Mouse (Mus musculus) stomach, postnatal 0 days (tissue): ENCODE data around the gene Ppp2r3a. TPM values are rescaled to one million over a fixed set of nuclear protein-coding genes. Genes with fewer than 3 reads are reported as not detected.

Experiments used
- ATAC-seq: fragments of 200-750 bp; cut with Nextera tagmentation; 2 replicates; pipeline ENCODE4 v1.8.0; 2017; ENCODE audit not compliant: low FRiP score, low TSS enrichment
- DNase-seq: peaks from one replicate; pipeline ENCODE4 v3.0.0-alpha.2; 2016; ENCODE audit warnings: low spot score
- H3K27ac ChIP-seq: fragments of 300-500 bp; sonication (generic); replicated peaks from 2 replicates; pipeline ENCODE4 v1.5.1; 2014; ENCODE audit warnings: mild to moderate bottlenecking, control low read depth
- H3K27me3 ChIP-seq: fragments of 300-500 bp; sonication (generic); 2 replicates; pipeline ENCODE4 v1.6.1; 2014; ENCODE audit warnings: low read length; ENCODE audit not compliant: control insufficient read depth, insufficient read depth
- H3K36me3 ChIP-seq: fragments of 300-500 bp; sonication (generic); 2 replicates; pipeline ENCODE4 v1.6.1; 2014; ENCODE audit warnings: low read length, mixed read lengths; ENCODE audit not compliant: control insufficient read depth, insufficient read depth
- H3K4me1 ChIP-seq: fragments of 300-500 bp; sonication (generic); replicated peaks from 2 replicates; pipeline ENCODE4 v1.6.1; 2014; ENCODE audit warnings: antibody characterized with exemption; ENCODE audit not compliant: control insufficient read depth, insufficient read depth
- H3K4me2 ChIP-seq: fragments of 300-500 bp; sonication (generic); replicated peaks from 2 replicates; pipeline ENCODE4 v1.6.1; 2014; ENCODE audit warnings: low read depth, mild to moderate bottlenecking, control low read depth, moderate library complexity
- H3K4me3 ChIP-seq: fragments of 300-500 bp; sonication (generic); 2 replicates; pipeline ENCODE4 v1.5.1; 2014; ENCODE audit warnings: low read depth, low read length, control low read depth
- H3K9ac ChIP-seq: fragments of 300-500 bp; sonication (generic); 2 replicates; pipeline ENCODE4 v1.6.1; 2014; ENCODE audit warnings: mild to moderate bottlenecking, low read length, control low read depth, mixed read lengths
- H3K9me3 ChIP-seq: fragments of 300-500 bp; sonication (generic); 2 replicates; pipeline ENCODE4 v1.6.1; 2016; ENCODE audit warnings: low read length; ENCODE audit not compliant: control insufficient read depth
- CTCF ChIP-seq: IDR thresholded peaks from 2 replicates; pipeline ENCODE4 v1.5.1; 2016; ENCODE audit warnings: antibody characterized with exemption, low read depth, mild to moderate bottlenecking, moderate library complexity
- EP300 ChIP-seq: optimal IDR thresholded peaks from 2 replicates; pipeline ENCODE3; 2016; ENCODE audit warnings: antibody characterized with exemption
- WGBS: fragments of 180-500 bp; shearing (Covaris S2); extraction: QIAGEN DNeasy Blood & Tissue Kit; methylation state at CpG from one replicate; pipeline ENCODE4 v1.1.7; 2014; 5-methylcytosine and 5-hydroxymethylcytosine counted together
- polyA plus RNA-seq: library from polyadenylated mRNA; unstranded; fragments of >200 nt; fragmentation: Nextera tagmentation; extraction: Ambion mirVana; gene quantifications from 2 replicates; pipeline ENCODE4 v1.2.1, GENCODE M21; 2015

Gene Ppp2r3a
- polyA plus RNA-seq, 1 experiment from 2014 or later: 6.8 TPM

DNA sequence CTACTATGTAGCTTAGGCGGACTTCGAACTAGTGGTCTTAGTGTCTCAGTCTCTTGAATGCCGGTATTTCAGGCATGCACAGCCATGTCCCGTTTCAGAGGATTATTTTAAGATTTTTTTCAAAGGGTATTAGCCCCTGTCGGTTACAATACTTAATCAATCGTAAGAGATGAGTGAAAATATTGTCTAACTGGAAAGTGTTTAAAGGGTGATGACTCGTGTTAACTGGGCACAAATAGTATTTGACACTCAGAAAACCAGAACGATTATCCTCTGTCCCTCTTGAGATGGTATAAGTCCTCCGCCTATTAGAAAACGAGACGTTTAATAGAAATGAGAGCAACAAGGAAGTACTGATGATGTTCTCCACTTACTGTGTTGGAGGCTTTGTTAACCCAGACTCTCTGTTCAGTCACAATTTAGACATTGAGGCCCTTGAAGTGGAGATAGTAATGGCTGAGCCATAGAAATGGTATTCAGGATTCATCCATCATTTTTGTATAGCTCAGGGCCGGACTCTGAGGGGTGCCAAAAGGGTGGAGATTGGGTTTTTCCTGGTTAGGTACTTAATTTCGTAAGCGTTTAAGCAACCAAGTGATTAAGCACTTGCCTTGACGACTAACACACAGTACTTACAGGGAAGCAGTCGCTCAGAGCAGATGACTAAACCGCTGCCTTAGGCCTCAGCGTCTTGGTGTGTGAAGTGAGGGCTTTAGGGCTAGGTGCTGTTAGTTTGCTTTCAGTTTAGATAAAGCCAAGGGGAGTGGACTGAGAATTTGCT is 175.3 kb downstream of the Ppp2r3a start:
- under 1% methylated on average over 18 of the region's 18 CpGs for WGBS
- Histone ChIP-seq H3K36me3 (no peaks in the 10 kb centered on the region), H3K27ac (peak overlapping the region; percentile 45), H3K27me3 (no peaks in the 10 kb centered on the region), H3K9me3 (no peaks in the 10 kb centered on the region), H3K4me3 (peak overlapping the region; percentile 98), H3K4me1 (0 out of 2 replicates have a peak, but pooled peaks cover 5% of the 10 kb centered on the region), H3K9ac (peak overlapping the region; percentile 99), H3K4me2 (peak overlapping the region; percentile 70)
- TF ChIP-seq EP300 (no peak), CTCF (no peak)
- ATAC-seq (no peak), DNase-seq (peak; percentile 35)

DNA sequence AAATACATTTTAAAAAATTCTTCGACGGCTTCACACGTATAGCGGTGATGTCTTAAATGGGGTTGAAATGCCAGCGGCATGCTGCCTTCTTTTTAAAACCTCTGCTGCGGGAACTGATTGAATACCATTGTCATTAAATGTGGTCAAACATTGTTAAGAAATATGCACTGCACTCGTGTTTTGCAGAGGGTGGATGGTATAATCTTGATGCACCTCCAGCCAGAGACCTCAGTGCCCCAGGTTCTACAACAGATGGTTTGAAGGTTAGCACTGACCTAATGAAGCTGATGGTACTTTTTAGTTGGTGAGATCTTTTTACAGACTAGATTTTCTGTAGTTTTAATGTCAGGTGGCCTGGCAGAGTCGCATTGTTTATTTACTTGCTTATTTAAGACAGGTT is 175.9 kb downstream of the Ppp2r3a start:
- Histone ChIP-seq H3K9ac (peak overlapping the region; percentile 99), H3K27ac (peak overlapping the region; percentile 36; the same call in 1 of the 2 replicates), H3K27me3 (no peaks in the 10 kb centered on the region), H3K4me1 (0 out of 2 replicates have a peak, but pooled peaks cover 5% of the 10 kb centered on the region), H3K4me3 (peak overlapping the region; percentile 98), H3K9me3 (no peaks in the 10 kb centered on the region), H3K4me2 (peak overlapping the region; percentile 70), H3K36me3 (no peaks in the 10 kb centered on the region)
- WGBS: under 1% methylated on average over 8 of the region's 8 CpGs
- TF ChIP-seq EP300: no peak
- DNase-seq: no peak
- ATAC-seq: no peak

DNA sequence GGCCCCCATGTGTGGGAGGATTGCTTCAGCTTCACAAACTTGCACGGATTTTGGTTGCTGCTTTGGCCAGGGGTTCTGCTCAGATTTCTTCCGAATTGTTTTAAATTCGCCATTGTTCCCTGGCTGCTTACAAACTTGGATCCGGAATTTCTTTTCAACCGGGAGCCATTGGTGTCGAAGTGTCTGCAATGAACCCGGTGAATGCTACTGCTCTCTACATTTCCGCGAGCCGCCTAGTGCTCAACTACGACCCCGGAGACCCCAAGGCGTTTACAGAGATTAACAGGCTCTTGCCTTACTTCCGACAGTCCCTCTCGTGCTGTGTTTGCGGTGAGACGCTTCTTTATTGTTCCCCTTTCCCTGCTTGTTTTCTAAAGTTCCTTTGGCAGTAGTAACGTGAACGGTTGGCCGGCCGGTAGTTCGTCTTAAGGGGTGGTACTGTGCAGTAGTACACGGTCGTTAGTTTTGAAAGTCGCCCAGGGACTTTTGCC is 176.5 kb downstream of the Ppp2r3a start:
- no peaks in the 10 kb centered on the region for H3K9me3 ChIP-seq
- H3K27me3 ChIP-seq: no peaks in the 10 kb centered on the region
- H3K4me3 ChIP-seq: peak overlapping the region; percentile 98
- H3K4me2 ChIP-seq: peak overlapping the region; percentile 70
- DNase-seq (peak; percentile 34), ATAC-seq (no peak)
- no peaks in the 10 kb centered on the region for H3K36me3 ChIP-seq
- peak overlapping the region; percentile 99 for H3K9ac ChIP-seq
- TF ChIP-seq CTCF: no peak
- TF ChIP-seq EP300: no peak
- H3K27ac ChIP-seq: peak overlapping the region; percentile 100
- under 1% methylated on average over 25 of the region's 25 CpGs for WGBS
- H3K4me1 ChIP-seq: 0 out of 2 replicates have a peak, but pooled peaks cover 5% of the 10 kb centered on the region

DNA sequence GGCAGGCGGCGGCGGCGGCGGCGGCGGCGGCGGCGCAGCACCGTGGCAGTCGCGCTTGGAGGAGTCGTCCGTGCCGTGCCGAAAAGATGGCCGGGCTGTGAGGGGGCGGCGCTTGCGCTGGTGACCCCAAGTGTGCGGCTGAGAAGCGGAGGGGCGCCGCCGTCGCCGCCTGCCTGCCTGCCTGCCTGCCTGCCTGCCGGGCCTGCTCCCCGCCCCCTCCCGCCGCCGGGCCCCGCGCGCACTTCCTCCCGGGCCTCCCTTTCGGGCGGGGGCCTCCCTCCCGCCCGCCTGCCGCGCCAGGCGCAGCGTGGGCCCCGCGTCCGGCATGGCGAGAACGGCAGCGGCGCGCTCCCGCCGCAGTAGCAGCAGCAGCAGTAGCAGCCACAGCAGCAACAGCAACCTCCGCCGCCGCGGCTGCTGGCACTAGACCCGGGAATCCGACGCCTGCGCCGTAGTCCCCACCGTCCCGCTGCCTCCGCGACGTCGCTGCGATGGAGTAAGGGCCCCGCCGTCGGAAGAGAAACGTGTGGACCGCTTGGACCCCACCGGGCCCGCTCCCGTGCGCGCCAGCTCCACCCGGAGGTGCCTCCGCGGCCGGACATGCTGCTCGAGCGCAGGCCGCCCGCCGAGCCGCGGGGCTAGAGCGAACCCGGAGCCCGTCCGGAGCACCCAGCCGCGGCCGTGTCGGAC is 177.1 kb downstream of the Ppp2r3a start:
- peak; percentile 16; the same call in 1 of the 2 replicates for TF ChIP-seq CTCF
- TF ChIP-seq EP300: no peak
- H3K4me2 ChIP-seq: peak overlapping the region; percentile 70
- peak overlapping the region; percentile 99 for H3K9ac ChIP-seq
- DNase-seq (peak; percentile 90), ATAC-seq (peak; percentile 77)
- peak overlapping the region; percentile 100 for H3K27ac ChIP-seq
- no peaks in the 10 kb centered on the region for H3K27me3 ChIP-seq
- WGBS: under 1% methylated on average over 77 of the region's 100 CpGs
- H3K4me1 ChIP-seq: 0 out of 2 replicates have a peak, but pooled peaks cover 5% of the 10 kb centered on the region
- H3K36me3 ChIP-seq: no peaks in the 10 kb centered on the region
- H3K4me3 ChIP-seq: peak overlapping the region; percentile 98
- no peaks in the 10 kb centered on the region for H3K9me3 ChIP-seq

DNA sequence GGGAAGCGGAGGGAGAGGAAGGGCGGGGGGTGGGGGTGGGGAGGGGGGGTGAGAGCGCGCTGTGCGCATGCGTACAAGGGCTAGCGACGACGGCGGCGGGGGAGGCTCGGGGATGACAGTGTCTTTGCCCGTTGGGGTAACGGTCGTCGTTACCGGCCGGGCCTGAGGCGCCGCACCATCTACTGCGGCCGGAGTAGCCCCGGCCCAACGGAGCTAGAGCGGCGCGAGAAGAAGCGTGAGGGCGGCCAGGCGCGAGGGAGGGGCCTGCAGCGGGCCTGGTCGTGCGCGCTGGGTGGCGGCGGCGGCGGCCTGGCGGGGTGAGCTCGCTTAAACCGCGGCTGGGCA is 177.6 kb downstream of the Ppp2r3a start, which contains the start of gene Msl2:
Gene Msl2 (plus strand): TSS at position 115 of the 345 bp plus-strand sequence.
- H3K27ac ChIP-seq: peak within 1 kb of the TSS; percentile 100
- ATAC-seq (peak; percentile 64), DNase-seq (no peak)
- no peaks in the 10 kb centered on the region for H3K9me3 ChIP-seq
- peak within 1 kb of the TSS; percentile 98 for H3K4me3 ChIP-seq
- under 1% methylated on average over 30 of the region's 43 CpGs for WGBS
- no peaks in the 10 kb centered on the region for H3K4me1 ChIP-seq
- H3K36me3 ChIP-seq: no peaks in the 10 kb centered on the region
- no peak for TF ChIP-seq EP300
- no peak for TF ChIP-seq CTCF
- no peaks in the 10 kb centered on the region for H3K27me3 ChIP-seq
- peak within 1 kb of the TSS; percentile 73 for H3K4me2 ChIP-seq
- H3K9ac ChIP-seq: peak within 1 kb of the TSS; percentile 99
